Mouse (Mus musculus) testis, postnatal 10 days (tissue): ENCODE results near the gene Vav2.

Experiments used
- DNase-seq: peaks from one replicate; pipeline ENCODE4 v3.0.0; 2021; ENCODE audit warnings: low spot score

The Vav2 gene

DNA sequence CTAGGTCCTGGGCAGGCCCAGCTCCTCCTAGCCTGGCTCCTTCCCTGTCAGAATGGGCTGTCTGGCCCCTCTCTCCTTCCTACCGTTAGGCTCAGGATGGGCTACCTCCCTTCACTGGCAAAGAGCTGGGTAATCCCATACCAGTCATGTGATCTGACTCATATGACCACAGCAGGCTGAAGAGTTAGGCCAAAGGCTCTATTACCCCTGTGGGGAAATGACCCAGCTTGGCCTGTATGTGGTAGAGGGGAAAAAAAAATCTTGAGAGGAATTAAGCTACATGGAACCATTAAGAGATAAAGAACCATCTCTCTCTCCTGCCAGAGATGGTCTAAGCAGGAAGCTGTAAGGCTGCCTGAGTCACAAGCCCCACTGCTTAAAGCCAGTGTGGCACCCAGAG lies 108.6 kb downstream of the Vav2 start:
- no peak for DNase-seq

DNA sequence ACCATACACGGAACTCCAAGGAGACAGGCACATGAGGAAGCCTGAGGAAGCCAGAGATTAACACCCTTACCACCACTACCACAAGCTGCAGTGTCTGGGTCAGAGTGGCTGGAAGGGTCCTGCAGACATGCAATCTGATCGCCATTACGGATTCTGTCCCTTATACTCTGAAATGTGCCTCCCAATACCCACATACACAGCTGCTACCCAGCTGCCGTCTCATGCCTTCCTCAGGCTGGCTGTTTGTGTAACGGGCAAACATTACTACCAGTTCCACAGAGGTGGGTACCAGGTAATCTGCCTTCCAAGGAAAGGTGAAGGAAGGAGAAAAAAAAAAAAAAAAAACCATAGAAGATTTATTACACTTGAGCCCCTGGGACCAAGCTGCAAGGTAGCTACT lies 110.7 kb downstream of the Vav2 start:
- no peak for DNase-seq

DNA sequence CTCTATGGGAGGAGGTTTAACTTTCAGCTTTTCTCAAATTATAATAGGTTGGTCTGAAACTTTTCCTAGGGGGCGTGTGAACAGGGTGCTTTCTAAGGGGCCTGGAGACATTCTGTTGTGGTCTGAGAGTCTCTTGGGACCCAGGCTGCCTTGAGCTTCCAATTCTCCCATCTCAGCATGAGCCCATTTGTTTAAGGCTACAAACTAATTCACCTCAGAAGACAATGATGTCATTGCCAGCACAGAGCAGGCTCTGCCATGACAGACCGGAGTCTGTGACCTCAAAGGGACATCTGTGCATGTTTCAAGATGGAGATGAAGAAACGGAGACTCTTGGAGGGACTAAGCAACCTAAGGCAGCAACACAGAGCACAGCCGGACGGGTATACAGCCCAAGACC lies 112.6 kb downstream of the Vav2 start:
- DNase-seq, result no peak

DNA sequence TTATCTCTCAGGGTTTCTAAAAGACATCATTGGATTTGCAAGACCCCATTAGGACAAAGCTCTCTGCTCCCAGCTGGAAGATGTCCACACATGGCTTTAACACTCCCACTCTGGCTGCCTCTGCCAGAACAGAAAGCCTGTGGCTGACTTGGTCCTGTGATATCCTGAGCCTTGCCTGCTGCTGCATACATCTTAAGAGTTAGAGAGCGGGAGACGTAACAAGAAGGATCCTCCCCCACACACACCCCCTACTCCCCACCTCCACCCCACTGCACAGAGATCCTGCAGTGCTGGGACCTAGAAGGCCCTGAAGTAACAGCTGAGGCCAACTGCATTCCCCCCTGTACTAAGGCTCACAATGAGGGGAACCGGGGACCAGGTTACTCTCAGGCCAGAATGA lies 114.3 kb downstream of the Vav2 start:
- no peak for DNase-seq

DNA sequence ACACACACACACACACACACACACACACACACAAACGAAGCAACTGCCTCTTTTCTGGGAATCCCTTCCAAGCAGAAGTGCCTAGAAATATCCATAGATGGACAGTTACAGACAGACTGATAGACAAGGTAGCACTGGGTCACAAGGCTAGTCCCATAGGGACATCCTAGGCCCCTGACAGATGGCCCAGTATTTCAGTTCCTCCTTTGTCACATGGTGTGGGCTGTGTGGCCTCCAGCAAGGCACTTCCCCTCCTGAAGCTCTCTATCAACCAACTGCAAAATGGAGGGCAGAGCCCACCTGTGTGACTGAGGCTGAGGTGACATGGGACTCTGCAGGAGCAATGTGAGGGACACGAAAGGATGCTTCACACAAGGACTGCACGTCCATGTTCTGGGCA lies 115.2 kb downstream of the Vav2 start:
- DNase-seq, result no peak

DNA sequence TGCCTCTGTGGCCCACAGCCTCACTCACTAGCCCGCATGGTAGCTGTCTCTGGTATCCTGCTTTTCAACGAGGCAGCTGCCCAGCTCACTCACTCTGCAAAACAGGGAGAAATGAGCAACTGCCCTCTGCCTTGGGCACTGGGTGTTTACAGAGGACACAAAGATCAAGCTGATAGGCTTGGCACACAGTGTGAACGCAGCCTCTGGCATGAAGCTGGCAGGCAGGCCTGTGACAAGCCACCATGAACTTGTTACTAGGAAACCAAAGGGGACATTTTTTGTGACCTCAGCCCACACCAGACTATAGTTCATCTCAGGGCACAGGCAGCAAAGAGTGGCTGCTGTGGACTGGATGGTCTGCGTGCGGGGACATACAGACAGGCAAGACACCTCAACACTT lies 115.9 kb downstream of the Vav2 start:
- DNase-seq, result no peak

DNA sequence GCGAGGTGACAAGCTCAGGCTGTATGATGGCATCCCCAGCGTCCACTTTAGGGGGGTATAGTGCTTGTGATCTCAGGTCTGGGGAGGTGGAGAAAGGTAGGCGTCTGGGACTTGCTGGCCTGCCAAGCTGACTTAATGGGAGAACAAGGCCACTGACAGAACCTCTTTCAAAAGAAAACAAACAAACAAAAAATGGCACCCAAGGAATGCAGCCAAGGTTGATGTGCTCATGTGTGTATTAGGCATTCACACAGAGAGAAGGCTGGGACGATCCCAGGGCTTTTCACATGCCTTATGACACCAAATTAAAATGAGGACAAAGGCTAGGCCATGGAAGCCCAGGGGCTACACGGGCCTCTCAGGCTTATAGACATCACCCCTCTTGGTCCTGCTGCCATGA lies 116.6 kb downstream of the Vav2 start:
- DNase-seq, result no peak

DNA sequence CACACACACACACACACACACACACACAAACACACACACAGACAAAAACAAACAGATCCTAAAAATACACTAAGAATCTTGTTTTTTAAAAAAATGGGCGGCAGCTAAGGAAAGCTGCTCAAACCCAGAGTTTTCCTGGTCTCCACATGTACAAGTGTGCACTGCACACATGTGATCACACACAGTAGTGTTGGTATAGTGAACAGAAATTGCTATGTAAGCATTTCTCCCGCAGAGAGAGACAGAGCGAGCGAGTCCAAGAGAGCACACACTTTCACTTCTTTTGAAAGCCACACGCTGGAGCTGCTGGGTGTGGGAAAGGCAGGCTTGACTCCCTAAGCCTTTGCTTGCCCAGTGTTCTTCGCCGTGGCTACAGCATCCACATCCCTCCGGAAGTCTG lies 120.2 kb downstream of the Vav2 start:
- no peak for DNase-seq

DNA sequence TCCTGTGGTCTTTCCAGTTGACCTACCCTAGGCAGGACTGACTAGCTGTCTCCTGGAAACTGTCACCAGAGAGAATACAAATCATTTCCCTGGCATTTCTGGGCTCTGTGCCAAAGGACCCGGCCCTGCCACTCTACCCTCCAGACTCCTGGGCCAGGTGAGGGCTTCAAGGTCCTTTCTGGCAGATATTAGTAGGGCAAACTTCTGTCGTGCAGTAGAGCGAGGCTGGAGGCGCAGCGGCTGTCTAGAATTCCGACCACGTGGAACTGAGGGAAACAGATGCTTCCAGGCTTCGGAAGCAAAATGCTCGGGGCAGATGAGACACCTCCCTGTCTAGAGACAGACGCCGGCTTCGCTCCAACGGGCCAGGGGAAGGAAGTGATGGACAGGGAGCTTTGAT lies 122.1 kb downstream of the Vav2 start:
- no peak for DNase-seq

DNA sequence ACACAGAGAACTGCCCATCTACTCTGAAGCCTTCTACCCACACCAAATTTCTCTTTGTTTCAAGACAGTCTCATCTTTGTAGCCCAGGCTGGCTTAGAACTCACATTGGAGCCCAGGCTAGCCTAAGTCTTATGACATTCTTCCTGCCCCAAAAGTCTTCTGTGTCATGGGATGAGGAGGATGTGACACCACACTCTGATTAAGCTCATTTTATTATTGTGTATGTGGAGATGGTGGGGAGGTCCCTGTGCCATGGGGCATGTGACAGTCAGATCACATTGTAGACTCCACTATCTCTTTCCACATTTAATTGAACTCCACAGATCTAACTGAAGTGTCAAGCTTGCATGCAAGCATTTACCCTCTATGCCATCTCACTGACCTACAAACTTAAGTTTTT lies 122.8 kb downstream of the Vav2 start:
- no peak for DNase-seq

DNA sequence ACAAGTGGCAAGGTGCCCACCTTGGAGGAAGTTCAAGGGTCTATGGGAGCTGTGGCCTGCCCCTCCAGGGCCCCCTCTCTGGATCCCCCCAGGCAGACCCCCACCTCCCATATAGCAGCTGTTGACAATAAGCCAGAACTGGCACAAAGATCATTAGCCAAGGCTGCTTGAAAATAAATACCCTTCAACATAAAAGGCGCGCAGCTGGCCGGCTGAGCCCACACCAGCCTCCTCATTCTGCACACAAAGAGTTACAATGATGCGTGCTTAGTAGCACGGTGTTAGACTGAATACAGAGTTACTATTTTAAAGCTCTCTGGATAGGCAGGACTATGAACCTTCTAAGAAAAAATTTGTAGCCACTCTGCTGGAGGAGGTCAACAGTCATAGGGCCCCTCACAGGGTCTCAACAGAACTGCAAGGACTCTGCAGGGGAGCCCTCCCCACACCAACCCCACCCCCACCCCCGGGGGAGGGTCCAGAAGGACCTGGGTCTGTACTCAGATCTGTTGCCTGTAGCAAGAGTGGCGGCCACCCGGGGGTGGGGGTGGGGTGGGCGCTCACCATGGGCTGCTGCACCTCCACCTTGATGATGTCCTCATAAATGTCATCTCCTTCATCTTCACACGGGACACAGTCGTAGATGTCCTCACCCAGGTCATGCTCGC lies 125.3 kb downstream of the Vav2 start:
- DNase-seq, result no peak

DNA sequence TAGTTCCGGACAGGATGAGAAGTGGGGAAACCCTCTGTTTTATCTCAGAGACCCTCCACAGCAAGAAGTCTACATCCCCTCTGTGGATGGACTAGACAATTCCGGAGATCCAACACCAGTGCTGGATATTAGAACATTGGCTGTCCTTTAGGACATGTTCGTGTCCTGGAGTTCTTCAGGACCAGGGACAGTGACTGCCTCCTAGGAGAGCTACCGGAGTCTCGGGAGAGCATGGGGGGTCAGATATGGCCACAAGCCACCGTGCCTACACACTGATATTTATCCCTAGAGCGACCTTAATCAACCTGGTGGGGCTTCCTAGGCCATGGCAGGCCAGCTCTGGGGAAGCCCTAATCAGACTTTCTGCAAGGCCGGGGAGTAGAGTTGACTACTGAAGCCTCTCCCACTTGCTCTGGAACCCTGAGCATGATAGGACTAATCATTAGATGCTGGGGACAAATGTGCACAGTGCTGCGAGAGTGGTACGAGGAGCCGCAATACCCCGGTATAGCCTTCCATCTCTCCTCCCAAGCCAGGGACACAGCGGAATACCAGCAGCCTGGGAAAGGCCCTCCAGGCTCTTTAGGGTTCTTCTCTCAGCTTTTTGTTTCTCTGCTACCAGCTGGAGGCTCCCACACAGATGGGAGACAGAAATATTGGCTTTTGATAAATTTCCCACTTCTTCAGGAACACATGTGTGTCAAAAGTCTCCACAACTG lies 125.9 kb downstream of the Vav2 start:
- no peak for DNase-seq

DNA sequence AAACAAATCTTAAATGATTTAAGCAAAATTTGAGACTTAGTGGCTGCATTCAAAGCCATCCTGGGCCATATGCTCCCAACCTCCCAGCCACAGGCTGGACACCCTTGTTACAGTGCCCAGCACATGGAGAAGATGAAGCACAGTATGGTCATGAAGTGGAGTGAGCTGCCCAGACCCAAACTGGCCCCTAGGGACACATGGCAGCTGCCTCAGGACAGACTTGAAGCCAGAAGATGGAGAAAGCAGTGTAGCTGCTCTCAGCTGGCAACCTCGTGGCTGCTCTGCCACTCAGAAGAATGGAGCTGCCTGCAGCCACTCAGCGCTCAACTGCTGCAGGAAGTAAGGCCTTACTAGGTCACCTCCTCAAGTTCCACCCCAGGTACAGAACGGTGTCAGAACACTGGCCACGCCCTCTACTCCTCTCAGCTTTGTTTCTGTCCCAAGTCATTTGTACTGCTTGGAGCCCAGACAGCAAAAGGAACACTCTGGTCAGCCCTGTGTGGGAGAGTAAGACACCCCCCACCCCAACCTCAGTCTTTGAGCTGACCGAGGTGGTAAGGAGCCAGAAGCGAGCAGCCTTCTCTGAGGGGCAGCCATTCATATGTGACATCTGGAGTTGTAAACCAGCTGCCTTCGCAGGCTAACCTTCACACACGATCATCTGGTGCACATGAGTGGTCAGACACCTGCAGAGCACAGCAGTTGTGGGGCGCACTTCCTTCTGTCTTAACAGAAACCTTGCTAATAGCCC lies 130.0 kb downstream of the Vav2 start:
- DNase-seq, result no peak

DNA sequence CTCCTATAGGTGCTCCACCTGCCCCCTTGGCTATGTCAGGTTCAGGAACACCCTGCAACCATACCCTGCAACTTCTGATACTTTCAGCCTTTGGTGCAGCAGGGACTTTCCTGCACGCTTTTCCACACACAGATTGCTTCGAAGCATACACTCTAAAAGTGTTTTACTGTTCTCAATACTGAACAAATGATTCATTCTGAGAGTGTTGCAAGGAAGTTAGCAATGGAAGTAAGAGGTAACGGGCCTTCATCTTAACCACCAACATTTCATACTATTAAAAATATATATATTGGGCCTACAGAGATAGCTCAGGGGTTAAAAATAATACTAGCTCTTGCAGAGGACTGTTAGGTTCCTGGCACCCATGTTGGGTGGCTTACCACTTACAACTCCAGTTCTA lies 132.1 kb downstream of the Vav2 start:
- no peak for DNase-seq

DNA sequence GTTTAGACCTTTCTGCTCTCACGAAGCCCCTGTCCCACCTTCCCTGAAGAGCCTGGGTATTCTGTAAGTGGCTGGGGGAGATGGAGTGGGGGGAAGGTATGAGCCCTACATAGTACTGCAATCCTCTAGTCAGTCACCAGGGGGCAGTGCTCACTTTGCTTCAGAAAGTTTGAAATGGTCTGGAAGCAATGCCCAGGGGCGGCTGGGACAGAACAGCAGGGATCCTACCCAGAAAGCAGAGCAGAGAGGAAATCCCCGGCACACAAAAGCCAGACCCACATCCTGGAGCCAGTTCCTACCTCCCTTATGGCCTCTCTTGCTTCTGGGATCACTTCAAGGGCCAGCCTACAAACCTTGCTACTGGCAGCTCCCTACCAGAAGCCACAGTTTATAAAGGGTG lies 137.8 kb downstream of the Vav2 start:
- DNase-seq, result peak; percentile 91

DNA sequence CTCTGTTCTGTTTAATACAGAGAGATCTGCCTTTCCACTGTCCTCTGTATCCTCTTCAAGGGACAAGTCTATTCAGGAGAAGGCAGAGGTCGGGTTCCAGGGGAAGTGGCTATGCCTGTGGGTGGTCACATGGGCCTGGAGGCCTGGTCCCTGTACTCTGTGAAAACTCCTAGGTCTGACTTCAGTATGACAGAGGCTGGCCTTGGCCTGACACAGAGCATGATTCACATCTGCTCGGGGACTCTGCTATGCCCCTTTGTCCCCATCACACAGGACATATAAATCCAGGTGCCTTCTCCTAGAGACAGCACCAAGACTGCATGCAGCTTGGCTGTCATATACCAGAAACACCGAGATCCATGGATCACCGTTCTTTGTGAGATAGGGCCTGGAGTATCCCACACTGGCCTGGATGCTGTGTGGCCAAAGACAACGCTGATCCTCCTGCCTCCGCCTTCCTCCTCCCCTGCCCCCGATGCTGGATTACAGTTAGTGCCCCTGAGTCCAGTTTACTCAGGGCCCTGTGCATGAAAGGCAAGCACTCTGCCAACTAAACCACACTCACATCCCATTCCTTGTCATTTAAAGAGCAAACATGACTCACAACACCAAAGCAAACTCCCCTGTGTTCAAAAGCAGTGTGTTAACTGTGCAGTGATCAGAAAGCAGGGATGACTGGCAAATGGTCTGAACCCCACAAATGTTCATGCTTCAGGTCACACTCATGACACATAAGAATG lies 139.7 kb downstream of the Vav2 start:
- DNase-seq, result no peak

DNA sequence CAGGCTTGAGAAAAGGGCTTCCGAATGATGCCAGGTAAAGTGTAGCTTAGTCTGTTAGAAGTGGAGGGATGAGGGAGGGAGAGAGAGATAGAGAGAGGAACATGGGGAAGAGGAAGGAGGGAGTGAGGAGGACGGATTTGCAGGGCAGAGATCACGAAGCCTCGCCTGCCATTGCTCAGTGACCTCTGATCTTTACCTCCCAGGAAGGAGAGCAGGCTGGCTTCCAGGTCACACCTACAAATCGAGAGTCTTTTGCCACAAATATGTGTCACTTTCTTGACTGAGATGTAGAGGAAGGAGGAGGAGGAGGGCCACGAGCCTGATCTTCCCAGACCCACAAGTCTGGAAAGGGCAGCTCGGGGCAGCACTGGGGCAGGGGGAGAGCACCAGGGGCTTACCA lies 142.4 kb downstream of the Vav2 start:
- no peak for DNase-seq

DNA sequence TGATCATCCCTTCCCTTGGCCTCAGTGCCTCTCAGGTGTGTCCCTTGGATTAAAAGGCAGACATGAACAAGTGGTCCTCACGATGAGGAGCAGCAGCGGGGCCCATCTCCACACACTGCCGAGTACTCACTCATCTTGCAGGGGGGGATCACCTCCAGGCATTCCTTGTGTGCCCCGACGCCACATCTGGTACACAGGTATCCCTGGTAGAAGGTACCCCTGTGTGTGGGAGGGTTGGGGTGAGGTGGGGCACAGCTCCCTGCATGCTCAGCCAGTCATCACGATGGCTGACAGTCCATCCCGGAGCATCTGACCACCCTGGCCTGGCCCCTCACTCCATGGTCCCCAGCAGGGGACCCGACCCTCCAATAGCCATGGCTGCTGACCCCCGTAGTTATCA lies 145.1 kb downstream of the Vav2 start:
- no peak for DNase-seq

DNA sequence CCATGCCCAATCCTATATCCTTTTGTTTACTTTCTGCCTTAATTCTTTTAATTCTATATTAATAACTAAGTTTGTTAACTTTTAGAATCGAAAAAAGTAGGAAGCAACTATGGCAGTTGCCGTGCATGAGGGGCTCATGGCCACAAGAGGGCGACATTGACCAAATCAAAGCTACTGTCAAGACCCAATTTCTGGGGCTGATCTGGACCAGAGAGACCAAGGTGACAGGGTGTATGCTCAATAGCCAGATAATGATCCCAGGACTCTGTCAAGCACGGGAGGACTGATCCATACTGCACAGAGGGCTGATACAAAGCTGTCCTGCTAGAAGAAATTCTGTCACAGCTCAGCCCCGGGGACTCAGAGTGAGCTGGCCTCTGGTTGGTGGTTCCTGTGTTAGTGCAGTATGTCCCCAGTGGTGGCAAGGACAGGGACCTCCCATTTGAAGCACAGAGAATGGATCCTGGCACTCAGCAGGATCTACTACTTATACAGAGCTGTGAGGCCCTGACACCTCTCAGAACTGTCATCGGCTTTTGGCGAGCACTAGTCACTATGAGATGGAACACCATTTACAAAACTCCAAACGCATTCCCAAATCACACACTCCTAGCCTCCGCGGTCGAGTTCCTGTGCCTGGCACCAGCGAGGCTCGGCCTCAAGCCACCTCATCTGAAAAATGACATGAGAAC lies 145.8 kb downstream of the Vav2 start:
- DNase-seq, result peak; percentile 86

DNA sequence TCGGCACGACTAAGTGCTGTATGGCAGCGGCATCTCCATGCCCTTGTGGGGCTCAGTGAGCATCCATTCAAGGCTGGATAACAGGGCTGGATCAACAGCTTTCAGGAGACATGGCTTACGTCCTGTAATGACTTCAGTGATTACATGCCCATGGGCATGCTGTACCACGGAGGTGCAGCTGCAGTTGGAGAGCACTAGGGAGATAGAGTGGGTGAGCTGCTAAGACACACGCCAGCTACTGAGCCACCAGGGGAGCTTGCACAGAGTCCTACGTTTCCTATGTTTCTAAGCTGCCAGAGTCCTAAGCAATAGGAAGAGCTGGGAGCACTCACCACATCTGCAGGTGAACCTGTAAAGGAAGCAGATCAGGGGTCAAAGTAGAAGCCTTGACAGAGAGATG lies 148.0 kb downstream of the Vav2 start:
- no peak for DNase-seq

DNA sequence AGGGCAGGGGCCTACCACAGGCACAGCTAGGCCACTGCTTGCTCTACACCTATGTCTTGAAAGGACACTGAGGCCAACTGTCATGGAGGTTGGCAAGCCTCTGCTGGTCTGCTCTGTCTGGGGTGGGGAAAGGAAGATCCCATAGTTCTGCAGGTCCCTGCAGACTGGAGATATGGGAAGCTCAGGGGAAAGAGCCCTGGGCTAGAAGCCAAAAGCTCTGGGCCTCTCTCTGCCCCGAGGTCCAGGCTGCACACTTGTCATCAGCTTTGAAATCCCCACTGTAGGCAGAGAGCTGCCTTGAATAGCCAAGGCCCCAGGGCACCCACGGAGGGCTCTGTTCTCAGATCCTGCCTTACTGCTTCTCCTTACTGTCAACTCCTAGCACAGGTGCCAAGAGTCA lies 158.5 kb downstream of the Vav2 start:
- no peak for DNase-seq

DNA sequence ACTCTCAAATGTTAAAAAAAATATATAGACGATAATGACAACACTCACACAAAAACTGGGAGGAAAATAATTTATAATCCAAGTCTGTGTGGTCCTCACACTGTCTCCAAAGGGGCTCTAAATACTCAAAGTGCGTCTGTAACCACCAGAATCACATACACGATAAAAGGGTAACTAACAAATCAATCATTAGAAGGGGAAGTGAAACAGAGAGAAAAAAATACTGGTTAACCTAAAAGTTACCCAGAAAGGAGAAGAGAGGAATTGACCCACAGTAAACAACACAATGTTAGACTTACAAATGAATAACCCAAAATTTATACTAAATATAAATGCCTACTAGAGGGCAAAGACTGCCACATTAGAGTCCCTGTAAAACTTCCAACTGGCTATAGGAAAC lies 161.0 kb downstream of the Vav2 start:
- DNase-seq, result no peak
